Mouse (Mus musculus): ENCODE measurements around the gene Fibcd1. TPM values are rescaled to one million over a fixed set of nuclear protein-coding genes. Genes with fewer than 3 reads are reported as not detected.

The Fibcd1 gene
- polyA plus RNA-seq, 1 experiment from 2014 or later, result 19.6 TPM

Other genes with a start within 250 kb of the Fibcd1 start
- 5.4 and 5.9 TPM in 2 replicates for gene Prdm12, start 206.0 kb downstream of the Fibcd1 start, polyA plus RNA-seq (2015; fragmentation: Nextera tagmentation; extraction: Ambion mirVana)
- gene Exosc2, start 175.3 kb downstream of the Fibcd1 start, polyA plus RNA-seq (2015; fragmentation: Nextera tagmentation; extraction: Ambion mirVana), result 40.3 and 46.0 TPM in 2 replicates
- gene Abl1, start 157.6 kb downstream of the Fibcd1 start, polyA plus RNA-seq (2015; fragmentation: Nextera tagmentation; extraction: Ambion mirVana), result 21.7 and 22.0 TPM in 2 replicates
- 0.05 and 0.09 TPM in 2 replicates for gene Qrfp, start 35.4 kb downstream of the Fibcd1 start, polyA plus RNA-seq (2015; fragmentation: Nextera tagmentation; extraction: Ambion mirVana)
- gene Lamc3, start 41.3 kb upstream of the Fibcd1 start, polyA plus RNA-seq (2015; fragmentation: Nextera tagmentation; extraction: Ambion mirVana), result 6.2 and 6.8 TPM in 2 replicates
- 26.2 and 29.8 TPM in 2 replicates for gene Aif1l, start 104.1 kb upstream of the Fibcd1 start, polyA plus RNA-seq (2015; fragmentation: Nextera tagmentation; extraction: Ambion mirVana)
- 71.0 and 75.0 TPM in 2 replicates for gene Nup214, start 128.4 kb upstream of the Fibcd1 start, polyA plus RNA-seq (2015; fragmentation: Nextera tagmentation; extraction: Ambion mirVana)
- 0.65 and 0.80 TPM in 2 replicates for gene Fam78a, start 238.9 kb upstream of the Fibcd1 start, polyA plus RNA-seq (2015; fragmentation: Nextera tagmentation; extraction: Ambion mirVana)
- 25.7 and 26.7 TPM in 2 replicates for gene Plpp7, start 249.5 kb upstream of the Fibcd1 start, polyA plus RNA-seq (2015; fragmentation: Nextera tagmentation; extraction: Ambion mirVana)

Measured in midbrain, embryonic 15.5 days (tissue).